Mouse (Mus musculus) heart, embryonic 16.5 days (tissue): ENCODE results near the gene Cnksr1. TPM values are rescaled to one million over a fixed set of nuclear protein-coding genes. Genes with fewer than 3 reads are reported as not detected.

Source experiments
- ATAC-seq: fragments of 200-750 bp; cut with Nextera tagmentation; replicated peaks from 2 replicates; pipeline ENCODE4 v1.8.0; 2017; ENCODE audit warnings: moderate number of reproducible peaks; ENCODE audit not compliant: insufficient read depth, low FRiP score; ENCODE audit errors: extremely low read depth
- H3K27ac ChIP-seq: fragments of 300-500 bp; sonication (generic); 2 replicates; pipeline ENCODE4 v1.5.1; 2014; ENCODE audit warnings: mild to moderate bottlenecking, low read length, control low read depth, moderate library complexity
- H3K27me3 ChIP-seq: fragments of 300-500 bp; sonication (generic); 2 replicates; pipeline ENCODE4 v1.6.1; 2014; ENCODE audit warnings: low read length, mixed read lengths; ENCODE audit not compliant: control insufficient read depth, insufficient read depth
- H3K36me3 ChIP-seq: fragments of 300-500 bp; sonication (generic); 2 replicates; pipeline ENCODE4 v1.6.1; 2014; ENCODE audit not compliant: control insufficient read depth, insufficient read depth
- H3K4me1 ChIP-seq: fragments of 300-500 bp; sonication (generic); 2 replicates; pipeline ENCODE4 v1.6.1; 2014; ENCODE audit warnings: low read length, mixed read lengths; ENCODE audit not compliant: control insufficient read depth, insufficient read depth
- H3K4me2 ChIP-seq: fragments of 300-500 bp; sonication (generic); 2 replicates; pipeline ENCODE4 v1.6.1; 2014; ENCODE audit warnings: low read depth, mild to moderate bottlenecking, control low read depth, low read length
- H3K4me3 ChIP-seq: fragments of 300-500 bp; sonication (generic); 2 replicates; pipeline ENCODE4 v1.5.1; 2014; ENCODE audit warnings: mild to moderate bottlenecking, control low read depth, low read length
- H3K9ac ChIP-seq: fragments of 300-500 bp; sonication (generic); 2 replicates; pipeline ENCODE4 v1.6.1; 2014; ENCODE audit warnings: low read length, control low read depth
- H3K9me3 ChIP-seq: fragments of 300-500 bp; sonication (generic); replicated peaks from 2 replicates; pipeline ENCODE4 v1.6.1; 2016; ENCODE audit warnings: low read length; ENCODE audit not compliant: control insufficient read depth
- WGBS: fragments of 180-500 bp; shearing (Covaris S2); extraction: QIAGEN DNeasy Blood & Tissue Kit; methylation state at CpG from one replicate; pipeline ENCODE4 v1.1.7; 2014; 5-methylcytosine and 5-hydroxymethylcytosine counted together
- polyA plus RNA-seq: library from polyadenylated mRNA; unstranded; fragments of >200 nt; fragmentation: Nextera tagmentation; extraction: Ambion mirVana; gene quantifications from 2 replicates; pipeline ENCODE4 v1.2.1, GENCODE M21; 2015

Gene Cnksr1
- 1.1 and 2.3 TPM in 2 replicates for polyA plus RNA-seq

GRCm38 (mm10) chr4:134238279-134238651, at the start of gene Cnksr1:
Cnksr1 (minus strand) TSS chr4:134238399.
- ATAC-seq = peak; percentile 26
- Histone ChIP-seq H3K27ac (no peak within 1 kb of the TSS), H3K9me3 (no peaks in the 10 kb centered on the region), H3K4me2 (peak within 1 kb of the TSS; percentile 76), H3K4me1 (peaks cover 8% of the 10 kb centered on the region), H3K4me3 (peak within 1 kb of the TSS; percentile 49), H3K36me3 (no peaks in the 10 kb centered on the region), H3K27me3 (no peaks in the 10 kb centered on the region), H3K9ac (peak within 1 kb of the TSS; percentile 65)
- 3% methylated on average over 18 of the region's 18 CpGs for WGBS

DNA sequence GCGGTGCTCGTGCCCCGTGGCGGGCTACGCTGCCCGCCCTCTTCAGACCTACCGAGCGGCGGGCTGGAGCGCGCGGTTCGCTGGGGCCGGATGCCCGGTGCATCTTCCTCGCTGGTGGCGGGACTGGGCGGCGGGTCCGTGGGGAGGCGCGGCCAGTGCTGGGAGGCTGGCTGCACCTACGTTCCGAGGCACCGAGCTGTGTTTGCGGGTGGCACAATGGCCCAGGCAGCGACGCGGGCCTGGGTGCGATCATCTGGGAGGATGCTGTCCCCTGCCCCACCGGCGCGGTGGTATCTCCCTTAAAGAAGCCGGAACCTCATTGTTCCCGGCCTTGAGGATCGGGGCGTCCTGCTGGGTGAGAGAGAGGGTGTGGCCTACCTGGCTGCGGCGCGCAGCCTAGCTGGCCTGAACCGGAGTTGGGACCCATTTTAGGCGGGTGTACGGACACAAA, 49.4 kb upstream of the Cnksr1 start, which contains the start of gene Pdik1l:
Pdik1l (minus strand) TSS at position 321 of the 451 bp plus-strand sequence.
- no peaks in the 10 kb centered on the region for H3K9me3 ChIP-seq
- WGBS = 0% methylated on average over 40 of the region's 43 CpGs
- peak; percentile 70 for ATAC-seq
- H3K36me3 ChIP-seq = peaks cover 8% of the 10 kb centered on the region
- H3K4me2 ChIP-seq = peak within 1 kb of the TSS; percentile 83
- H3K27ac ChIP-seq = peak within 1 kb of the TSS; percentile 99
- peak within 1 kb of the TSS; percentile 88 for H3K4me3 ChIP-seq
- peak within 1 kb of the TSS; percentile 94 for H3K9ac ChIP-seq
- peaks cover 31% of the 10 kb centered on the region for H3K4me1 ChIP-seq
- no peaks in the 10 kb centered on the region for H3K27me3 ChIP-seq

DNA sequence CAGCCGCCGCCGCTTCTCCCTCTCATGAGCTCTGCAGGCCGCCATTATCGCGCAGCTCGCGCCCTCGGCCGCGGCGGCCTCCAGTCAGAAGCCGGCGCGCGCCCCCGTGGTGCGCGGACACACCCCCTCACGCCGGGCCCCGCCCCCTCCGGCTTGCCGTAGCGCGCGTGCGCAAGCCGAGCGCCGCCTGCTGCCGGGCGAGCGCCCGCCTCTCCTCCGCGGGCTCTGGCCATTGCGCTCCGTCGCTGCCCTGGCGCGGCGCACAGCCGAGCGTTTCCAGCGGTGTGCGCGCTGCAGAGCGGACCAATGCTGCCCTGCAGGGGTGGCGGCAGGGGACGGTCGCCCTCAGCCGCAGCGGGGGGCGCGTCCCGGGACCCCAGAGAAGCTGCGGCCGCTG, 49.0 kb upstream of the Cnksr1 start:
- Histone ChIP-seq H3K9me3 (no peaks in the 10 kb centered on the region), H3K4me1 (peaks cover 26% of the 10 kb centered on the region), H3K27me3 (no peaks in the 10 kb centered on the region), H3K9ac (peak overlapping the region; percentile 94), H3K36me3 (peaks cover 11% of the 10 kb centered on the region), H3K27ac (peak overlapping the region; percentile 99), H3K4me2 (peak overlapping the region; percentile 83), H3K4me3 (peak overlapping the region; percentile 88)
- peak; percentile 93 for ATAC-seq
- 0% methylated on average over 59 of the region's 59 CpGs for WGBS

- Histone ChIP-seq H3K36me3 (peaks cover 16% of the 10 kb centered on the region), H3K4me1 (peaks cover 21% of the 10 kb centered on the region), H3K27ac (peak overlapping the region; percentile 80), H3K27me3 (no peaks in the 10 kb centered on the region), H3K4me3 (peak overlapping the region; percentile 88), H3K9me3 (no peaks in the 10 kb centered on the region), H3K4me2 (peak overlapping the region; percentile 70), H3K9ac (peak overlapping the region; percentile 93)
- peak; percentile 52; the same call in 1 of the 2 replicates for ATAC-seq
- WGBS = 2% methylated on average over 59 of the region's 59 CpGs
These were observed 48.3 kb upstream of the Cnksr1 start for GRCm38 (mm10) chr4:134286226-134287167.

DNA sequence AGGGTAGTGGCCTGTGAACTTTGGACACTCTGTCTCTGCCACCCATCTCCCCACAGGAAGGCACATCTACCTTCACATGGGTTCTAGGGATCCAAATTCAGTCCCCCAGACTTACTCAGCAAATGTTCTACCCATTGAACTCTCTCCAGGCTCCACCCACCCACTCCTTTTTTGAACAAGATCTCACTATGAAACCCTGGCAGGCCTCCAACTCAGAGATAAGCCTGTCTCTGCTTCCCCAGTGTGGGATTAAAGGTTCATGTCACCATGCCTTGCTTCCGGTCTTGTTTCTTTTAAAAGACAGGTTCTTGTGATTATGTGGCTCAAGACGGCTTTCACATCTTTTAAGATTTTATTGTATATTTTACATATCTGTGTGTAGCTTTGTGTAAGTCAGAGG, 46.7 kb upstream of the Cnksr1 start:
- 48% methylated on average over 2 of the region's 2 CpGs for WGBS
- no peak overlapping the region for H3K9ac ChIP-seq

GRCm38 (mm10) chr4:134273417-134274345, 35.5 kb upstream of the Cnksr1 start:
- H3K4me3 ChIP-seq = peak overlapping the region; percentile 38
- ATAC-seq = peak; percentile 45
- peaks cover 20% of the 10 kb centered on the region for H3K36me3 ChIP-seq
- peak overlapping the region; percentile 58 for H3K4me2 ChIP-seq
- no peaks in the 10 kb centered on the region for H3K27me3 ChIP-seq
- WGBS = 2% methylated on average over 14 of the region's 14 CpGs
- H3K27ac ChIP-seq = peak overlapping the region; percentile 37
- H3K9ac ChIP-seq = 0 out of 2 replicates have a peak overlapping the region, but pooled peaks have one; percentile 1
- H3K4me1 ChIP-seq = peaks cover 5% of the 10 kb centered on the region
- no peaks in the 10 kb centered on the region for H3K9me3 ChIP-seq

More for the DNA sequence above, 46.7 kb upstream of the Cnksr1 start:
- Histone ChIP-seq H3K9me3 (no peaks in the 10 kb centered on the region), H3K4me2 (no peak overlapping the region), H3K4me3 (no peak overlapping the region), H3K4me1 (peaks cover 21% of the 10 kb centered on the region), H3K27ac (no peak overlapping the region), H3K36me3 (peaks cover 19% of the 10 kb centered on the region), H3K27me3 (no peaks in the 10 kb centered on the region)
- ATAC-seq = no peak

GRCm38 (mm10) chr4:134272731-134273416, 34.7 kb upstream of the Cnksr1 start:
- Histone ChIP-seq H3K9ac (peak overlapping the region; percentile 38; the same call in 1 of the 2 replicates), H3K4me3 (peak overlapping the region; percentile 38), H3K9me3 (no peaks in the 10 kb centered on the region), H3K4me2 (peak overlapping the region; percentile 58), H3K4me1 (peaks cover 5% of the 10 kb centered on the region), H3K27ac (no peak overlapping the region), H3K36me3 (peaks cover 14% of the 10 kb centered on the region), H3K27me3 (no peaks in the 10 kb centered on the region)
- ATAC-seq = no peak
- 17% methylated on average over 13 of the region's 13 CpGs for WGBS

DNA sequence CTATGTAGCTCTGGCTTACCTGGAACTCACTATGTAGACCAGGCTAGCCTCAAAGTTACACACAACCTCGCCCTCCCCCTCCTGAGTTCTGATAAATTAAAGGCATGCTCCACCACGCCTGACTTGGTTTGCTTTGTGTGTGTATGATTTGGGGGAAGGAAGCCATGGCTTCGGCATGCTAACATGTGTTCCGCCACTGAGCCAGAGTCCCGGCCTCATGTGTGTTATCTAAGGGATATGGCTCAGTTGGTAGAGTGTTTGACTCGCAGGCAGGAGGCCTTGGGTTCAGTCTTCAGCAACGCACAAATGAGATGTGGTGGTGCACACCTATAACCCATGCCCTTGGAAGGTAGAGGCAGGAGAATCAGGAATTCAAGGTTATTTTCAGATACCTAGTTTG, 33.8 kb upstream of the Cnksr1 start:
- peaks cover 5% of the 10 kb centered on the region for H3K4me1 ChIP-seq
- no peak overlapping the region for H3K4me2 ChIP-seq
- no peaks in the 10 kb centered on the region for H3K27me3 ChIP-seq
- no peak for ATAC-seq
- no peak overlapping the region for H3K4me3 ChIP-seq
- no peak overlapping the region for H3K27ac ChIP-seq
- peaks cover 6% of the 10 kb centered on the region for H3K36me3 ChIP-seq
- WGBS = 77% methylated on average over 7 of the region's 7 CpGs
- H3K9ac ChIP-seq = no peak overlapping the region
- no peaks in the 10 kb centered on the region for H3K9me3 ChIP-seq
